Mouse (Mus musculus): ENCODE results near the gene Rab3a. TPM values are rescaled to one million over a fixed set of nuclear protein-coding genes. Genes with fewer than 3 reads are reported as not detected.

The Rab3a gene
- polyA plus RNA-seq, 1 experiment from 2014 or later: 56.6 TPM

GRCm38 (mm10) chr8:70763354-70763753 lies 8.9 kb downstream of the Rab3a start:
- peak; percentile 92 for DNase-seq (ENCODE audit: low spot score, missing footprints)
- ATAC-seq (ENCODE audit: low FRiP score): no peak
- Histone ChIP-seq H3K27ac (ENCODE audit: low read depth, low read length) (no peak overlapping the region), H3K4me2 (no peak overlapping the region), H3K4me1 (ENCODE audit: control insufficient read depth, insufficient read depth, low read length) (peaks cover 19% of the 10 kb centered on the region), H3K27me3 (ENCODE audit: control insufficient read depth, insufficient read depth, low read length) (peaks cover 2% of the 10 kb centered on the region; the same call in 1 of the 2 replicates), H3K9me3 (ENCODE audit: control insufficient read depth, low read length) (no peaks in the 10 kb centered on the region), H3K9ac (ENCODE audit: low read length) (no peak overlapping the region), H3K4me3 (ENCODE audit: low read depth, low read length) (no peak overlapping the region), H3K36me3 (ENCODE audit: control insufficient read depth, insufficient read depth, low read length) (peaks cover 3% of the 10 kb centered on the region; the same call in 1 of the 2 replicates)
- WGBS: 6% methylated on average over 3 of the region's 3 CpGs

GRCm38 (mm10) chr8:70764026-70764425 lies 9.5 kb downstream of the Rab3a start:
- no peak overlapping the region for H3K4me2 ChIP-seq
- ATAC-seq (ENCODE audit: low FRiP score): no peak
- H3K4me3 ChIP-seq (ENCODE audit: low read depth, low read length): no peak overlapping the region
- DNase-seq (ENCODE audit: low spot score, missing footprints): no peak
- WGBS: 87% methylated on average over 8 of the region's 8 CpGs
- peaks cover 19% of the 10 kb centered on the region for H3K4me1 ChIP-seq (ENCODE audit: control insufficient read depth, insufficient read depth, low read length)
- H3K9ac ChIP-seq (ENCODE audit: low read length): no peak overlapping the region
- no peak overlapping the region for H3K27ac ChIP-seq (ENCODE audit: low read depth, low read length)
- peaks cover 2% of the 10 kb centered on the region; the same call in 1 of the 2 replicates for H3K27me3 ChIP-seq (ENCODE audit: control insufficient read depth, insufficient read depth, low read length)
- no peaks in the 10 kb centered on the region for H3K9me3 ChIP-seq (ENCODE audit: control insufficient read depth, low read length)
- peaks cover 9% of the 10 kb centered on the region; the same call in 1 of the 2 replicates for H3K36me3 ChIP-seq (ENCODE audit: control insufficient read depth, insufficient read depth, low read length)

GRCm38 (mm10) chr8:70764676-70765075 lies 10.2 kb downstream of the Rab3a start:
- H3K4me3 ChIP-seq (ENCODE audit: low read depth, low read length): no peak overlapping the region
- no peak overlapping the region for H3K9ac ChIP-seq (ENCODE audit: low read length)
- H3K4me1 ChIP-seq (ENCODE audit: control insufficient read depth, insufficient read depth, low read length): peaks cover 19% of the 10 kb centered on the region
- H3K36me3 ChIP-seq (ENCODE audit: control insufficient read depth, insufficient read depth, low read length): peaks cover 9% of the 10 kb centered on the region; the same call in 1 of the 2 replicates
- H3K27ac ChIP-seq (ENCODE audit: low read depth, low read length): no peak overlapping the region
- DNase-seq (ENCODE audit: low spot score, missing footprints) (no peak), ATAC-seq (ENCODE audit: low FRiP score) (no peak)
- 94% methylated on average over 13 of the region's 13 CpGs for WGBS
- H3K9me3 ChIP-seq (ENCODE audit: control insufficient read depth, low read length): no peaks in the 10 kb centered on the region
- peaks cover 2% of the 10 kb centered on the region; the same call in 1 of the 2 replicates for H3K27me3 ChIP-seq (ENCODE audit: control insufficient read depth, insufficient read depth, low read length)
- no peak overlapping the region for H3K4me2 ChIP-seq

- peaks cover 9% of the 10 kb centered on the region; the same call in 1 of the 2 replicates for H3K36me3 ChIP-seq (ENCODE audit: control insufficient read depth, insufficient read depth, low read length)
- H3K4me1 ChIP-seq (ENCODE audit: control insufficient read depth, insufficient read depth, low read length): peaks cover 13% of the 10 kb centered on the region
- H3K9ac ChIP-seq (ENCODE audit: low read length): no peak overlapping the region; the same call in 1 of the 2 replicates
- 80% methylated on average over 9 of the region's 9 CpGs for WGBS
- DNase-seq (ENCODE audit: low spot score, missing footprints) (no peak), ATAC-seq (ENCODE audit: low FRiP score) (no peak)
- H3K4me2 ChIP-seq: peak overlapping the region; percentile 56; the same call in 1 of the 2 replicates
- no peak overlapping the region for H3K27ac ChIP-seq (ENCODE audit: low read depth, low read length)
- no peaks in the 10 kb centered on the region for H3K9me3 ChIP-seq (ENCODE audit: control insufficient read depth, low read length)
- no peak overlapping the region for H3K4me3 ChIP-seq (ENCODE audit: low read depth, low read length)
- peaks cover 2% of the 10 kb centered on the region; the same call in 1 of the 2 replicates for H3K27me3 ChIP-seq (ENCODE audit: control insufficient read depth, insufficient read depth, low read length)
Observed at GRCm38 (mm10) chr8:70765329-70765728, 10.8 kb downstream of the Rab3a start.

GRCm38 (mm10) chr8:70765838-70766570 lies 11.5 kb downstream of the Rab3a start:
- H3K36me3 ChIP-seq (ENCODE audit: control insufficient read depth, insufficient read depth, low read length): peaks cover 9% of the 10 kb centered on the region; the same call in 1 of the 2 replicates
- WGBS: 2% methylated on average over 34 of the region's 34 CpGs
- peak overlapping the region; percentile 56 for H3K4me2 ChIP-seq
- peaks cover 13% of the 10 kb centered on the region for H3K4me1 ChIP-seq (ENCODE audit: control insufficient read depth, insufficient read depth, low read length)
- ATAC-seq (ENCODE audit: low FRiP score): no peak
- no peaks in the 10 kb centered on the region for H3K9me3 ChIP-seq (ENCODE audit: control insufficient read depth, low read length)
- H3K27me3 ChIP-seq (ENCODE audit: control insufficient read depth, insufficient read depth, low read length): peaks cover 2% of the 10 kb centered on the region; the same call in 1 of the 2 replicates
- peak overlapping the region; percentile 54 for H3K9ac ChIP-seq (ENCODE audit: low read length)
- H3K4me3 ChIP-seq (ENCODE audit: low read depth, low read length): peak overlapping the region; percentile 27
- H3K27ac ChIP-seq (ENCODE audit: low read depth, low read length): no peak overlapping the region
- peak; percentile 90 for DNase-seq (ENCODE audit: low spot score, missing footprints)

GRCm38 (mm10) chr8:70766571-70767440 lies 12.3 kb downstream of the Rab3a start:
- H3K9ac ChIP-seq (ENCODE audit: low read length): peak overlapping the region; percentile 54

GRCm38 (mm10) chr8:70767503-70767902 lies 13.0 kb downstream of the Rab3a start:
- H3K4me1 ChIP-seq (ENCODE audit: control insufficient read depth, insufficient read depth, low read length): peaks cover 13% of the 10 kb centered on the region
- H3K36me3 ChIP-seq (ENCODE audit: control insufficient read depth, insufficient read depth, low read length): peaks cover 9% of the 10 kb centered on the region; the same call in 1 of the 2 replicates
- H3K9ac ChIP-seq (ENCODE audit: low read length): no peak overlapping the region
- H3K9me3 ChIP-seq (ENCODE audit: control insufficient read depth, low read length): no peaks in the 10 kb centered on the region
- no peak for ATAC-seq (ENCODE audit: low FRiP score)
- WGBS: 79% methylated on average over 6 of the region's 6 CpGs
- H3K4me2 ChIP-seq: no peak overlapping the region
- no peak for DNase-seq (ENCODE audit: low spot score, missing footprints)
- no peak overlapping the region for H3K27ac ChIP-seq (ENCODE audit: low read depth, low read length)
- H3K27me3 ChIP-seq (ENCODE audit: control insufficient read depth, insufficient read depth, low read length): peaks cover 2% of the 10 kb centered on the region; the same call in 1 of the 2 replicates
- no peak overlapping the region for H3K4me3 ChIP-seq (ENCODE audit: low read depth, low read length)

More at GRCm38 (mm10) chr8:70766571-70767440, 12.3 kb downstream of the Rab3a start:
- Histone ChIP-seq H3K4me1 (ENCODE audit: control insufficient read depth, insufficient read depth, low read length) (peaks cover 13% of the 10 kb centered on the region), H3K27ac (ENCODE audit: low read depth, low read length) (no peak overlapping the region), H3K36me3 (ENCODE audit: control insufficient read depth, insufficient read depth, low read length) (peaks cover 9% of the 10 kb centered on the region; the same call in 1 of the 2 replicates), H3K27me3 (ENCODE audit: control insufficient read depth, insufficient read depth, low read length) (peaks cover 2% of the 10 kb centered on the region; the same call in 1 of the 2 replicates), H3K4me3 (ENCODE audit: low read depth, low read length) (peak overlapping the region; percentile 27), H3K9me3 (ENCODE audit: control insufficient read depth, low read length) (no peaks in the 10 kb centered on the region), H3K4me2 (peak overlapping the region; percentile 56)
- ATAC-seq (ENCODE audit: low FRiP score) (peak; percentile 16; the same call in 1 of the 2 replicates), DNase-seq (ENCODE audit: low spot score, missing footprints) (peak; percentile 93)
- 6% methylated on average over 21 of the region's 21 CpGs for WGBS

- ATAC-seq (ENCODE audit: low FRiP score): no peak
- H3K4me1 ChIP-seq (ENCODE audit: control insufficient read depth, insufficient read depth, low read length): peaks cover 13% of the 10 kb centered on the region
- H3K27ac ChIP-seq (ENCODE audit: low read depth, low read length): no peak overlapping the region
- H3K9ac ChIP-seq (ENCODE audit: low read length): no peak overlapping the region
- no peak overlapping the region for H3K4me2 ChIP-seq
- H3K4me3 ChIP-seq (ENCODE audit: low read depth, low read length): no peak overlapping the region
- WGBS: 95% methylated on average over 32 of the region's 32 CpGs
- DNase-seq (ENCODE audit: low spot score, missing footprints): no peak
- peaks cover 9% of the 10 kb centered on the region; the same call in 1 of the 2 replicates for H3K36me3 ChIP-seq (ENCODE audit: control insufficient read depth, insufficient read depth, low read length)
- H3K27me3 ChIP-seq (ENCODE audit: control insufficient read depth, insufficient read depth, low read length): peaks cover 2% of the 10 kb centered on the region; the same call in 1 of the 2 replicates
- H3K9me3 ChIP-seq (ENCODE audit: control insufficient read depth, low read length): no peaks in the 10 kb centered on the region
Observed at GRCm38 (mm10) chr8:70768231-70768776, 13.8 kb downstream of the Rab3a start.

Measured in midbrain, embryonic 11.5 days (tissue).